Mouse (Mus musculus) gonadal fat pad, adult 2 months (tissue): ENCODE data around the gene Eif2b2. TPM values are rescaled to one million over a fixed set of nuclear protein-coding genes. Genes with fewer than 3 reads are reported as not detected.
A peak's percentile ranks its signal among the peaks of the same experiment; 100 is the strongest.

Experiments
- DNase-seq: peaks from one replicate; pipeline ENCODE4 v3.0.0-alpha.2; 2012; ENCODE audit warnings: low read depth
- polyA plus RNA-seq: library from polyadenylated mRNA; depleted of rRNA; stranded (reverse); fragments of >200 nt; gene quantifications from 2 replicates; pipeline ENCODE4 v1.2.3, GENCODE M21; 2012; rRNA removed

Gene Eif2b2
- polyA plus RNA-seq: 111 and 189 TPM in 2 replicates

GRCm38 (mm10) chr12:85219236-85219904 is at the start of gene Eif2b2:
Gene Eif2b2 (plus strand): TSS chr12:85219481.
- DNase-seq: peak; percentile 69

GRCm38 (mm10) chr12:85169877-85170276 is 49.4 kb upstream of the Eif2b2 start:
- DNase-seq: no peak

- no peak for DNase-seq
Observed at GRCm38 (mm10) chr12:85170284-85170947, 48.9 kb upstream of the Eif2b2 start.

GRCm38 (mm10) chr12:85170948-85171307 is 48.4 kb upstream of the Eif2b2 start:
- no peak for DNase-seq

- no peak for DNase-seq
Observed at GRCm38 (mm10) chr12:85174016-85174415, 45.3 kb upstream of the Eif2b2 start.

- no peak for DNase-seq
Observed at GRCm38 (mm10) chr12:85175087-85175675, 44.1 kb upstream of the Eif2b2 start.

GRCm38 (mm10) chr12:85175926-85176845 is 43.1 kb upstream of the Eif2b2 start:
- DNase-seq: no peak

- DNase-seq: no peak
Observed at GRCm38 (mm10) chr12:85176846-85177523, 42.3 kb upstream of the Eif2b2 start.

GRCm38 (mm10) chr12:85177740-85178239 is 41.5 kb upstream of the Eif2b2 start, which contains the start of gene Pgf:
Gene Pgf (minus strand): TSS chr12:85177790.
- no peak for DNase-seq

- no peak for DNase-seq
Observed at GRCm38 (mm10) chr12:85178294-85178693, 41.0 kb upstream of the Eif2b2 start.

GRCm38 (mm10) chr12:85181475-85182344 is 37.6 kb upstream of the Eif2b2 start:
- no peak for DNase-seq

GRCm38 (mm10) chr12:85182345-85182643 is 37.0 kb upstream of the Eif2b2 start:
- DNase-seq: no peak

- no peak for DNase-seq
Observed at GRCm38 (mm10) chr12:85182898-85183297, 36.4 kb upstream of the Eif2b2 start.

GRCm38 (mm10) chr12:85184118-85184517 is 35.2 kb upstream of the Eif2b2 start:
- DNase-seq: no peak

GRCm38 (mm10) chr12:85185810-85186209 is 33.5 kb upstream of the Eif2b2 start:
- no peak for DNase-seq

- DNase-seq: no peak
Observed at GRCm38 (mm10) chr12:85186361-85186760, 32.9 kb upstream of the Eif2b2 start.

- no peak for DNase-seq
Observed at GRCm38 (mm10) chr12:85190290-85190689, 29.0 kb upstream of the Eif2b2 start.

GRCm38 (mm10) chr12:85192461-85193108 is 26.7 kb upstream of the Eif2b2 start:
- DNase-seq: no peak

GRCm38 (mm10) chr12:85193146-85193545 is 26.1 kb upstream of the Eif2b2 start:
- DNase-seq: no peak
